Mouse (Mus musculus) spleen, postnatal 4 days (tissue): ENCODE measurements around the gene Olfr809.

Source experiments
- DNase-seq, 2 experiments: peaks; one replicate each; pipeline ENCODE4 v3.0.0; 2022; ENCODE audit warnings: low spot score in 2 of 2

Olfr809 gene

GRCm38 (mm10) chr10:129774338-129774737 is at the start of gene Olfr809:
Olfr809 (plus strand) TSS chr10:129774638.
- DNase-seq: no peak

- no peak for DNase-seq
These were observed 45.2 kb upstream of the Olfr809 start, which contains the start of gene Olfr805 for GRCm38 (mm10) chr10:129729275-129729674. Olfr805 (minus strand) TSS chr10:129729375.

GRCm38 (mm10) chr10:129741821-129742220 is 32.6 kb upstream of the Olfr809 start, which contains the start of gene Olfr806:
Olfr806 (minus strand) TSS chr10:129741921.
- DNase-seq: no peak

- no peak for DNase-seq
These were observed 16.7 kb upstream of the Olfr809 start, which contains the start of gene Olfr807 for GRCm38 (mm10) chr10:129757693-129758092. Olfr807 (minus strand) TSS chr10:129757793.

- no peak for DNase-seq
These were observed 9.3 kb upstream of the Olfr809 start, which contains the start of gene Olfr808 for GRCm38 (mm10) chr10:129765182-129765581. Olfr808 (plus strand) TSS chr10:129765482.

GRCm38 (mm10) chr10:129778123-129778522 is 3.7 kb downstream of the Olfr809 start:
- DNase-seq: no peak

- DNase-seq: no peak
These were observed 20.4 kb downstream of the Olfr809 start, which contains the start of gene Olfr810 for GRCm38 (mm10) chr10:129794817-129795216. Olfr810 (minus strand) TSS chr10:129794917.

- no peak for DNase-seq
These were observed 29.9 kb downstream of the Olfr809 start, which contains the start of gene Olfr811 for GRCm38 (mm10) chr10:129804296-129804695. Olfr811 (minus strand) TSS chr10:129804396.
